Mouse (Mus musculus) lung, postnatal 10 days (tissue): Measurements from ENCODE around the gene Rnf214.

ENCODE experiments used
- DNase-seq: peaks from one replicate; pipeline ENCODE4 v3.0.0; 2021

The Rnf214 gene

DNA sequence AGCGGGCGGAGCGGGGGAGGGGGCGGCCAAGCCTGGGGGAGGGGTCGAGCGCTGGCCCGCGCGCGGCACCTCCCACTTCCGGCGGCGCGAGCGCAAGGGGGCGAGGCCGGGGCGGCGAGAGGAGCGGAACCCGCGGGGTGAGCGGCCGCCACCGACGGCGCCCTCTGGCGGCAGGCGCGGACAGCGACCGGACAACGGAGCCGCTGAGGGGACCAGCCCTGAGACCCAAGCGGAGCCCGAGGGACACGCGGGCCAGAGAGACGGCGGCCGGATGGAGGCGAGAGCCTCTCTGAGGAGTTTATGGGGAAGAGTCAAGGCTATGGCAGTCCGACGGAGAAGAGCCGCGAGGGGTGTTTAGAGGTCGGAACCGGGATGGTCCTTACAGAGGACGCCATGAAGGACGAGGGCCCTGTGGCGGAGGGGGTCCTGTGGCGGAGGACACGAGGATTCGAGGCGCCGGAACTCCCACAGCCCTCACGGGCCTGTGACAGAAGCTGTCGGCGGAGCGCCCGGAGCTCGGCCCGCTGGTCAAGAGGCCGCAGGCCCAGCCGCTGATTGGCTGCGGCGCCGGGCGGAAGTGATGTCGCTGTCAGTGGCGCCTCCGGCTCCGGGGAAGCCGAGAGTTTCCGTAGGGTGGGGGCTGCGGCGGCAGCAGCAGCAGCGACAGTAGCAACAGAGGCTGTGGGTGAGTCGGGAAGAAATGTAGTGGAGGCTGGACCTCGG lies at the start of gene Rnf214, which contains the start of gene Pcsk7:
Gene Rnf214 (minus strand): TSS at position 557 of the 723 bp plus-strand sequence.
Gene Pcsk7 (plus strand): TSS at position 143 of the 723 bp plus-strand sequence.
- peak; percentile 94 for DNase-seq

DNA sequence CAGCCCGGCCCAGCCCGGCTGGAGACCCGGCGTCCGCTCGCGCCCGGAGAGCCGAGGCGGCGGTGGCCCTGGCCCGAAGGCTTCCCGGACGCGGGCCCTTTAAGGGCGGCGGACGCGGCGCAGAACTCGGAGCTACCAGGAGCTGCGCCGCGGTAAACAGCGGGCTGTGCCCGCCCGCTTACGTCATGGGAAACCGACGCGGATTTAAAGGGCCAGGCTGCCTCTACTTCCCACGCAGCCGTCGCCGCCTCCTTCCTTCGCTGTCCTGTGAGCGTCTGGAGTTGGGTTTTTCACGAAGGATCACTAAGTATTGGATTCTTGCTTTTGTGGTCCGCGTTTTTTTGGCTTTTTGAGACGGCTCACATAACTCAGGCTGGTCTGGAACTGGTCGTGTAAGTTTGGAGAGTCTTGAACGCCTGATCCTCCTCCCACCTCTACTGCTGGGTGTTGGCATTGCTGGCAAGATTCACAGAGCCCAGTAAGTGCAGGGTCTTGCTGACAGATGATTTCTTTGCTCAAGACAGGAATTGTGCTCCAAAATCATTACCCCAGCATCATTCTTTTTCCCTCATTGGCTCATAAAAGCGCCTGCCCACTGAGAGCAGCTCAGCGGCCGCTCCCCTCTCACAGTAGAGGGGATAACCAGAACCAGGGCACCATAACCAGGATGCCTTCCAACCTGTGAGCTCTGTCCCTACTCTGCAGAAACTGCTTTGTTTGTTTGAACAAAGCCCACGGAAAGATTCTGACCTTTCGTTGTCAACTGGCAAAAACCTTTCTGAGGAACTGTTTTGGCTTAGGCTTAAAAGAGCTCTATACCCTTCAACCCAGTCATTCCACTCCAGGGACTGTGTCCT lies 48.6 kb upstream of the Rnf214 start, which contains the start of gene Sidt2:
Gene Sidt2 (minus strand): TSS at position 152 of the 857 bp plus-strand sequence.
- peak; percentile 93 for DNase-seq

DNA sequence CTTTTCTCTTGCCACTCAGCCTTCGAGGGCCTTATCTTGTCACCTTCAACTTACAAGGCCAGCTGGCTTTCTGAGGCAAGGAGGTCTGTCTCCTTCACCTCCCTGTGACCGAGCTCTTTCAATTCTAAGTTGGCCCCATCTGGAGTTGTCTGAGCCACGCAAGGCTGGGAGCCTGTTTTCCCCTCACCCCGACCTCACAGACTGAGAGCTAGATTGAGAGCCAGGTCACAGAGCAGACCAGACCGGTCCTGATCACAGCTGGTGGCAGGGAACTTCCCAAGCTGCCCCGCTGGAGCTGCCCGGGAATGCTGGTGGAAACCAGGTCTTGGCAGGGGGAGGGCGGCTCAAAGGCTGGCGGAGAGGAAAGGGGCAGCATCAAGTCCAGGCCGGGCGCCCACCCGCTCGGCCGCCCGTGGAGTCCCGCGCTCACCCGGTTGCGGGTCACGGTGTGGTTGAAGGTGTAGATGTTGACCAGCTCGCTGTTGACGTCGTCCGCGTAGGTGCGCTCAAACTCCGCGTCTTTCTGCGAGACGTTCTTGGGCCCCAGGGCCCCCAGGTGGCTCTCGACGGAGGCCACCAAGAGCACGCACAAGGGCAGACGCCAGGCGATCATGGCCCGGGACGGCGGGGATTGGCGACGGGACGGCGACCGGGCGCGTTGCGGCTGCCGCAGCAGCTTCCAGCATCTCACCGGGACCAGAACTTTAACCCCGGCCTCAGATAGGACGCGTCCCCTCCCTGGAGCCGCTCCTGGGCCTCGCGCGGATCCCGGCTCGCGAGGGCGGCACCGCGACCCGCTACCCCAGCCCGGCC lies 47.8 kb upstream of the Rnf214 start:
- peak; percentile 67 for DNase-seq

DNA sequence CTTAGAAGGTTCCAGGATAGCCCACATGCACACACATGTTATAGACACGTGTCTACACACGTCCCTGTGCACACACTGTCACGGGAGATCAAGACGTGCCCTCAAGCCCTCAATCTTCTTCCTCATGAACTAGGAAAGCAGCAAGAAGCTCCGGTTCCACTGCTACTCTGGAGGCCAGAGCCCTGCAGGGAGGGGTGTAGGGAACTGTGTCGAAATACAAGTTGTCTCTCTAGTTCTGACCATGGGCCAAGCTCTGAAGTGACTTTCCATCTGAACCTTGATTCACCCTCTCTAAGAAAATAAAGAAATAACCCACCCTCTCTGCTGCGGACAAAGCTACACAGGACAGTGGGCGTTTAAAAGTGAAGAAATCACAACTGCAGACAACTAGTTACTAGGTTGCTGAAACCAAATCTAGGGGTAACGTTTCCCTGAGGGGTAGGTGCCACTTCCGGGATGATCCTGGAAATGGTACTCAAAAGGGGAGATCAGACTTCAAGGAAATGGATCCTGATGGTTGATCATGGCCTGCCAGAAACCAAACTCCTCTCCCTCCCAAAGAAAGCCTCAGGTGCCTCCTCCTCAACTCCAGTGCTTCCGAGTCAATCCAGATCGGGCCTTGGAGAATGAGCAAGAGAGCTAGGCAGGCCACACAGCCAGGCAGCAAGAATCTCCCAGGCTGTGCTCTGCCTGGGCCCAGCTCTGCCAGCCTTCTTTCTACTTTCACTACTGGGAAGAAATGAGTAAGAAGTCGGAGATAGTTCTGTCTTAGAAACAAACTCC lies 47.0 kb upstream of the Rnf214 start:
- DNase-seq, result peak; percentile 51

DNA sequence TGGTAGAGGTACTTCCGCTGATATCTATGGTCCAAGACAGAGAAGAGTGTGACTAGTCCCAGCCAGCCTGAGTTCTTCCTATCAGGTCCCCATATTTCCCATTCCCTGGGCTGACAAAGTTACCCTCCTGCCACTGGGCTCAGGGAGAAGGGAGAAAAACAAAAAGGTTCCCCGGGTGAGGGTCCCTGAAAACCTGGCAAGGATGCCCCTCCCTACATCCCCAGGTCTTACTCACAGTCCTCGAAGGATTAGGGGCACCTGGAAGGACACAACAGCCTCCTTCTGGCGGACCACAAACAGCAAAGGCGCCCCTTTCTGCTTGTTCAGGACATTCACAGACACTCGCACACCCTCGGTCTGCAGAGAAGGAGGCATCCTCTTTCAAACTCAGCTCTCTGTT lies 46.2 kb upstream of the Rnf214 start:
- no peak for DNase-seq

DNA sequence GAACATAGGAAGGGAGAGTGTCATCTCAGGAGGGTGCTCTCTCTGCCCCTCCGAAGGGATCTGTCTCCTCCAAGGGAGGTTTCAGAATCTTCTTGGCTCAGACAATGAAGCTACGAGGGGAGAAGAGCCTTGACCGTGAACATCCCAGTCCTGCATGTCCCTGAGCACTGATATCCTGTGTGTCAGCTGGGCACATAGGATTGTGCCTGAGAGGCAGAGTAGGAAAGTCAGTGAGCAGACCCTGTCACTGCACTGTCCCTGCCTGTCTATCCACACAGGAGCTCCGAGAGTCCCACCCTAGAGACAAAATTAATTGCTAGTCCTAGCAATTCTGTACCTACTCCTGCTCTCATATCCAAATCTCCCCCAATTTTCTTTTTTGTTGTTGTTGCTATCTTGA lies 45.3 kb upstream of the Rnf214 start:
- DNase-seq, result no peak

DNA sequence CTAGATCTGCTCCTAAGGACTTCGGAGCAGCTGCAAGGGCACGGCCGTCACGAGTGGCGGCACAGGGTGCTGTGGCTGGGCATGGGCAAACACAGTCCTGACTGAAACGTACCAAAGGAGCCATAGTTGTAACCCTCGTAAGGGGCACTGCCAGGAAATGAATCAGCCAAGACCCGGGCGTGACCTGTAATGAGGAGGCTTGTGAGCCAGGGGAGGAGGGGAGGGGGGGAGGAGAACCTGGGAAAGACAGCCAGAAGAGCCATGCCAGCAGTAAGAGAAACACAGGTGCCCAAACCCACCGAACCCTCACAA lies 40.1 kb upstream of the Rnf214 start:
- no peak for DNase-seq

DNA sequence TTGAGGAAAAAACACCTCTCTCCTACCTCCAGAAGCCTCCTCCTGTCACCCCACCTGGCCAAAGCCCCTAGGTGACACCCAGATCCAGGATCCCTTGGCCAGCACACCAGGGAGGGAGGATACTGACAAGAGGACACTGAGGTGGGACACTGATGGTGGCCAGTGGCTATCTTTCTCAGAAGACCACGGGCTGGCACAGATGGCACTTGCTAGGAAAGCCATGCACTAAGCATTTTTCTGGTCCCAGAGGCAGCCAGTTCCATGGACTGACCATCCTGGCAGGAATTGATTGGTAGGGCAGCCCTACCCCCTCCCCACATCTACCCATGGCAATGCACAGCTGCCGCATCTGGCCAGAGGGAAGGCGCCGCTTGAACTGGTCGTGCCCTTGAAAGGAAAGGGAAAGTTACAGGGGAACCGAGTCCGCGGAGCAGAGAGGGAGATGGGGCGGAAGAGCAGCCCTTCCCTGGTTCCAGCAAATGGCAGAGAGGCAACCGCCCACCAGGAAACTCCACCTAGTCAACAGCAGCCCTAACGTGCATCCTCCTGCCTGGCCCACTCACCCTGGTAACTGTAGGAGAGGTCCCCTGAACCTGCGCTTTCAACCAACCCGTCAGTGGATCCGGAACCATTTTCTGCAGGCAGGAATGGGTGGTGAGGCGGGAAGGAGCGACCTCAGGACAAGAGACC lies 39.6 kb upstream of the Rnf214 start:
- DNase-seq, result no peak

DNA sequence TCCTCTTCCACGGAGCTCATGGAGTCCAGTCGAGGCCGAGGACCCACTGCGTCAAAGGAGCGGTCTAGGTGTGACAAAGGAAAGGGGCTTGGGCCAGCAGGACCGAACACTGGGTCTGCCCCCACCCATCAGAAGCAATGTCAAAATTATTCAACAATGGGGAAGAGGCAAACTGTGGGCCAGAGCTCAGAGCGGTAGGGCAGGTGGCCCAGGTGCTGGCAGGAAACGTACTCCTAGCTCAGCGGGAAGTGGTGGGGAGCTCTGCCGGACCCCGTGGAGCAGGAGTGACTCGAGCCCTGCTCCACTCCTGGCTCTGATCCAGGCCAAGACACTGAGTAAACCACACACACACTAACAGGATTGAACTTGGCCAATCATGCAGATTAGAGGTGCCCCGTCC lies 39.0 kb upstream of the Rnf214 start:
- DNase-seq, result no peak

DNA sequence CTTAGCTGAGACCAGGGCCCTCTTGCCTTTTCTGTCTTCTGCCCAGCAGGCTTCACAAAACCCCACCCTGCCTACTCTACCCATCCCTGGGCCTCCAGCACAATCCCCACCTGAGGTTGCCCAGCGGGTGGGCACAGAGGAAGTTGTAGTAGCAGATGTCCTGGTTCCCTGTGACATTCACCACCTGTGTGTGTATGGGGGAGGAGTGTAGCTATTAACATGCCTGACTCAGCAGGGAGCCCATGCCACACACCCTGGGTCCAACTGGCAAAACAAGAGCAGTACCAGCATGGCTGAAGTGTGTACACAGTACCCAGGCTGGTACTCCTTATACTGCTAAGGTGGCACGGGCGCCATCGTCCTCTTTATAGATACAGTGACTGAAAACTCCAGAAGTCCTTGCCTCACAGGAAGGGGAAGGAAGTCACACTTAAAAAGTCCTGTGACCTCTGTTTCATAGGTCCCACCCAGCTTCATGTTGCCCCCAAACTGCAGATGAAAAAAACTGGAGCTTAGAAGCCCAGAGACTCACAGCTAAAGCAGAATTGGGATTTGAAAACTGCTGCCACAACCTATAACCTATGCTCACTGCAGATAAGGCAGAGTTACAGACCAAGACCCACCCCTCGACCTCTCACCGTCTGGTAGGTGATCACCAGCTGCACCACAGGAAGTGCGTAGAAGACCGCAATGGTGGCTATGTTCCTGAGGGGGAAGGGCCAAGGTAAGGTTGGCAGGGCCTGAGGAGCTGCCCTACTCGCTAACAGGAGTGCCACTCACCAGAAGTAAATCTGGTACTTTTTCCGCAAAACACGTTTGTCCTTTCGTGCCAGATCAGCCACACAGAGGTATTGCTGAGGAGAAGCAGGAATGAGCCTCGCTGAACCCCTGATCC lies 38.0 kb upstream of the Rnf214 start:
- DNase-seq, result no peak

DNA sequence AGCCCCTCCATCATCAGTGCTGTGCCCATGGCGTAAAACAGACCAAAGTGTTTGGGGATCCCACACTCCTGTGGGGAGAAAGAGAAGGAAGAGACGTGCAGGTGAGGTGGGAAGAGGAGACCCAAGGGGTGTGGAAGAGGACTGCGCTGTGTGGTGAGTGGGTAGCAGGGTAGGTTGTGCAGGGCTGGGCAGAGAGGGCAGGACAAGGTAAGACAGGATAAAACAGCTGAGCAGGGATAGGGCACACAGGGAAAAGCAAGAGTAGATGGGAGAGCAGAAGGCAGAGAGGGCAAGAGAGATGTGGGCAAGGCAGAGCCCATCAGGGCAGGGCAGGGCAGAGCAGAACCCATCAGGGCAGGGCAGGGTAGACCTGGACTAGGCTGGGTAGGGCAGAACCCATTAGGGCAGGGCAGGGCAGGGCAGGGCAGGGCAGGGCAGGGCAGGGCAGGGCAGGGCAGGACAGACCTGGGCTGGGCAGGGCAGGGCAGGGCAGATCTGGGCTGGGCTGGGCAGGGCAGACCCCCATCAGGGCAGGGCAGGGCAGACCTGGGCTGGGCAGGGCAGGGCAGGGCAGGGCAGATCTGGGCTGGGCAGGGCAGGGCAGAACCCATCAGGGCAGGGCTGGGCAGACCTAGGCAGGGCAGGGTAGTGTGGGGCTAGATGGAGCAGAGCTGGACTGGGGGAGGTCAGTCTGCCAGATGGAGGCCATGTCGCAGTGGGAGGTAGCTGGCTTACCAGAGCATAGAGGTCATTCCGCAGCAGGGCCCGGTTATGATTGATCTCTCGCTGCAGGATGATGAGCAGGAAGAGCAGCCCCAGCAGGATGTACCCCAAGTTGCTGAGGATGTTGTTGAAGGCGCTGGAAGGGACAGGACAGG lies 37.2 kb upstream of the Rnf214 start:
- no peak for DNase-seq

DNA sequence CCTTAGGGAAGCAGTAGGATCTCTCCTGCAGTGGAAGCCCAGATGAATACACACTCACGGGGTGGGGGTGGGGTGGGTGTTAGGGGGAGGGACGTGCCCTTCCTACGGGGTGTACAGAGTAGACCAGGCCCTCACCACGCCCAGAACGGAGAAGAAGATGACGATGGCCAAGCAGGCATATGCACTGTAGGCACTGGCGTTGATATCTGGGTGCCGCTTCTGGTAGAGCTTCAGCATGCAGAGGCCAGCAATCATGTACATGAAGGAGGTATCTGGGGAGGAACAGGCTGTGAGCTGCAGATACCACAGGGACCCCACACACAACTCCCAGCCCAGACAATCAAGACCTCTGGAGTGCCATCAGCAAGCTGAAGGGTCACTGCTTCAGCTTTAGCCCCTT lies 36.2 kb upstream of the Rnf214 start:
- no peak for DNase-seq

DNA sequence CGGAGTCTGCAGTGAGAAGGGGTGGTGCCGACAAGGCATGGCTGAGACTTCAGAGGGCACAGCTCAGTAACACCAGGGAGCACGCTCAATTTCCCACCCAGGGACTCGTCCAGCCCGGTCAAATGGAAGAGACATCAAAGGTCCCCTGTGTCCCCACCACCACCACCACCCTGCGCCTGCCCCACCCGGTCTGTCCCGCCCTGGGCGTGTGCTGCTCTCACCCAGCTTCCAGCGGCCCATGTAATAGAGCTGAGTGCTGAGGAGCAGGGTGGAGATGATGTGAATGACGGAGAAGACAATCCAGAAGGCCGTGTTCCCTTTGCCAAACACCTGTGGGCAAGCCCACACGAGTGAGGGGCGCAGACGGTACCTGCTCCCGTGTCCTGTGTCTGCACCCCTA lies 35.8 kb upstream of the Rnf214 start:
- no peak for DNase-seq

DNA sequence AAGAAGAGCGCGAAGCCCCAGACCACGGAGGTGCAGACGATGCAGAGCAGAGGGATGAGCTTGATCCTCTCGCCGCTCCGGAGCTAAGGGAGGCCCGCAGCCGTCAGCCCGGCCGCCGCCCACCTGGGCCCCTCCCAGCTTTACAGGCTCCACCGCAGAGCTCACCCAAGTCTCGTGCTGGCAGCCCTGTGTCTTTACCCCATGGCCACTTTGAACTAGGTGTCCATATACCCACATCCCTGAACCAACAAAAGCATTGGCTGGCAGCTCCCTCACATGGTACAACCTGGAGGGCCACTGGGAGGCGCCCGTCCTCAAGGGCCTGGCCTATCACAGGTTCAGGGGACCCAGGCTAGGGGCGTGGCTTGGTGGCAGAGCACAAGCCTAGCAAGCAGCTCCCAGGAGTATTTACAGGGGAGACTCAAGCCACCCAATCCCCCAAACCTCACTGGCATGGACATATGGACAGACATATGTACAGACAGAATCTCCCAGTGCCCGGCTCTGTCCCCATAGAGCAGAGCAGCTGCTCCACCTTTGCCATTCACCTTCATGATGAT lies 34.7 kb upstream of the Rnf214 start:
- peak; percentile 57 for DNase-seq

DNA sequence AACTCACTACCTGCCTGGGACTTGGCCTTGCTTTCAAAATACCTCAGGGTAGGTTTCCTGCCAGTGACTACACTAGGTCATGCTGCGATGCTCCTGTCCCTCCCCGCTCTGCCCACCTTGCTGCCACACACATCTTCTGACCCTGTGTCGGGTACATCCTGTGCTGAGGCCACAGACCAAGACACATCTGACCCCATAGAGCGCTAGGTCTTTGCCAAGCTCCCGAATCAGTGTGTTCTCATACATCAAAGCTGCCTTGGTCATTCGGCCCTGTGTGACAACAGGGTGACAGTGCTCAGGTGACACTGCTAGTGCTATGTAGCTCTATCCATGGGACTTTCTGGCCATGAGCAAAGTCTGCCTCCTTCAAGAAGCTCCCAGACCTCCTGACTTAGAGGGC lies 33.1 kb upstream of the Rnf214 start:
- DNase-seq, result no peak

DNA sequence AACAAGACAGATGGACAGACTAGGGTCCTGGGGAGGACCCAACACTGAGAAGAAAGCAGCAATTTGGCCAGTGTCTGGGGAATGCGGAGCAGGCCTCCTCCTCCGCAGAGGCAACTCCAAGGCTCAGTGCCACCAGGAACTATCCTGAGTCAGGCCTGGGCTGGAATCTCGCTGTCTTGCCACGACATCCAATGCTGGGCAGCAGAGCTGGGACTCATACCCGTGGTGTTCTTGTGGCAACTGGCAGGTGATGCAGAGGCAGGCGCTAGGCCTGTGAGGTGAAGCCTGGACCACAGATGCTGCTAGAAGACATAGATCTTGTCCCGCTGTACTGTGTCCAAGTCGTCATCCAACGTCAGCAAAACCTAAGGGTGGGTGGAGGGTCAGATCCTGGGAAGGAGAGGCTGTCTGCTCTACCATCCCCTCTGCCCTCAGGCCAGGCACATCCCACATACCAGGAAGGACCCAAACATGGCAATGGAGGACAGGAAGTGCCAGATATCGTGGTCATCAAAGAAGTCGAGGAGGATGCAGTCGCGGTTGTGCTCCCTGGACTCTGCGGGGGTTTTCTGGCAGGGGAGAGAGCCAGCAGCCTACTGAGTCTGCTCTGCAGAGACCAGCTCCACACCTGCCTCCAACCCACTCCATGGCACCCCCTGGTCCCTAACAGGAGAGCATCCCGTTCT lies 32.4 kb upstream of the Rnf214 start:
- no peak for DNase-seq

DNA sequence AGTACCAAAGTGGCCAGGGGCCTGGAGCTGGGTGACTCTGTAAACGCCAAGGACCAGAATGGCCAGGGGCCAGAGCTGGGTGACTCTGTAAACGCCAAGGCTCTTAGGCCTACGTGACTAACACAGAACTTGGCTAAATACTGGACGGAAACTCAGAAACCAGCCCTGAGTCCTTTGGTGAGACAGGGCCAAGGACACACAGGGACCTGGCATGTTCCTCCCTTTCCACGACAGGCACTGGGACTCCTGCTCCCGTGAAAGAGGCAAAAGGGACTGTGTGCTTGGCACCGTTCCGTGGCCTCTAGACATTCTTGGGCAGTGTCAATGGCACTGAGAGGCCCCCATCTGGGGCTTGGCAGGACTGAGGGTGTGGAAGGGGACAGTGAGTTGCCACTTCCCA lies 31.4 kb upstream of the Rnf214 start:
- no peak for DNase-seq

DNA sequence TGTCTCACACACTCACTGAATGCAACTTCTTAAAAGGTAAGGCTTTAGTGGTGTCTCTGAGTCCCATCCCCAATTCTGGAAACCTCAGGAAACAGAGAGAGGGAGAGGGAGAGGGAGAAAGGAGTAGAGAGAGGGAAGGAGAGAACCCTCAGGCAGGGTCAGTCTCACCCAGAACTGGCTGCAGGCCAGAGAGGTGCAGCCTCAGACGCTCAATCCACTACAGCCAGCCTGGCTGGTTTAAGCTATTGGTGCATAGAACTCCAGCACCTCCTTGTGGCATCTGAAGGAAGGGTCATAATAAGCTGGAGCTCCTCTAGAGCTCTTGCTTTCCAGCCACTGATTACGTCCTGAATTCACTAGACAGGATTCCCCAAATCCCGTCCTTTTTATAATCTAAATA lies 30.2 kb upstream of the Rnf214 start:
- DNase-seq, result peak; percentile 90
